Mouse (Mus musculus) spleen, adult 2 months (tissue): ENCODE results near the gene Pced1b. TPM values are rescaled to one million over a fixed set of nuclear protein-coding genes. Genes with fewer than 3 reads are reported as not detected.

ENCODE experiments used
- DNase-seq, 2 experiments: peaks; one replicate each; pipeline versions ENCODE4 v3.0.0 to v3.0.0-alpha.2; 2012 to 2021; ENCODE audit warnings: low spot score in 2 of 2, low read depth in 1 of 2
- H3K27ac ChIP-seq: fragments of 200-500 bp; 2 replicates; pipeline ENCODE4 v1.5.1; 2012; ENCODE audit warnings: low read length, inconsistent platforms; ENCODE audit not compliant: insufficient read depth
- H3K27me3 ChIP-seq: fragments of 200-500 bp; 2 replicates; pipeline ENCODE4 v1.6.1; 2012; ENCODE audit warnings: mild to moderate bottlenecking, moderate library complexity, low read length, inconsistent platforms; ENCODE audit not compliant: control insufficient read depth, insufficient read depth
- H3K36me3 ChIP-seq: fragments of 200-500 bp; 2 replicates; pipeline ENCODE4 v1.6.1; 2012; ENCODE audit warnings: mild to moderate bottlenecking, low read length, inconsistent platforms; ENCODE audit not compliant: control insufficient read depth, insufficient read depth
- H3K4me1 ChIP-seq: fragments of 200-500 bp; 2 replicates; pipeline ENCODE4 v1.6.1; 2011; ENCODE audit warnings: inconsistent platforms; ENCODE audit not compliant: control insufficient read depth, insufficient read depth, insufficient read length
- H3K4me3 ChIP-seq: fragments of 200-500 bp; 2 replicates; pipeline ENCODE4 v1.5.1; 2011; ENCODE audit warnings: mild to moderate bottlenecking, inconsistent platforms; ENCODE audit not compliant: insufficient read depth, insufficient read length; ENCODE audit errors: extremely low read depth
- CTCF ChIP-seq: fragments of 200-500 bp; IDR thresholded peaks from 2 replicates; pipeline ENCODE4 v1.5.1; 2011; ENCODE audit warnings: mild to moderate bottlenecking, inconsistent platforms; ENCODE audit not compliant: insufficient read depth, insufficient read length, insufficient replicate concordance; ENCODE audit errors: extremely low read depth
- POLR2A ChIP-seq: fragments of 200-500 bp; IDR thresholded peaks from 2 replicates; pipeline ENCODE4 v1.6.1; 2011; ENCODE audit warnings: low read depth, low read length, inconsistent platforms
- WGBS: fragments of 180-500 bp; shearing (Covaris S2); methylation state at CpG from one replicate; pipeline ENCODE4 v1.1.7; 2018; 5-methylcytosine and 5-hydroxymethylcytosine counted together
- polyA plus RNA-seq: library from polyadenylated mRNA; depleted of rRNA; stranded (reverse); fragments of >200 nt; gene quantifications from 2 replicates; pipeline ENCODE4 v1.2.3, GENCODE M21; 2012

Pced1b gene
- polyA plus RNA-seq, 1 experiment, result 53.8 TPM

GRCm38 (mm10) chr15:97246256-97246655 is 651 bp upstream of the Pced1b start:
- H3K36me3 ChIP-seq, result no peaks in the 10 kb centered on the region
- H3K27ac ChIP-seq, result no peak overlapping the region
- peak overlapping the region; percentile 24; the same call in 1 of the 2 replicates for H3K4me3 ChIP-seq
- no peak for DNase-seq
- TF ChIP-seq CTCF, result no peak
- WGBS, result 31% methylated on average over 14 of the region's 14 CpGs
- H3K27me3 ChIP-seq, result peaks cover 3% of the 10 kb centered on the region
- H3K4me1 ChIP-seq, result peaks cover 6% of the 10 kb centered on the region; the same call in 1 of the 2 replicates

GRCm38 (mm10) chr15:97247791-97248161 is 869 bp downstream of the Pced1b start:
- H3K4me1 ChIP-seq, result peaks cover 17% of the 10 kb centered on the region; the same call in 1 of the 2 replicates
- peak overlapping the region; percentile 73 for H3K4me3 ChIP-seq
- H3K36me3 ChIP-seq, result no peaks in the 10 kb centered on the region
- H3K27me3 ChIP-seq, result peaks cover 3% of the 10 kb centered on the region
- TF ChIP-seq CTCF (no peak), POLR2A (no peak; the same call in 1 of the 2 replicates)
- DNase-seq, result peak in 1 of 2 experiments; percentile 21
- H3K27ac ChIP-seq, result peak overlapping the region; percentile 86
- WGBS, result under 1% methylated on average over 14 of the region's 14 CpGs

GRCm38 (mm10) chr15:97248296-97248695 is 1.4 kb downstream of the Pced1b start:
- H3K27ac ChIP-seq, result peak overlapping the region; percentile 86; the same call in 1 of the 2 replicates
- WGBS, result under 1% methylated on average over 8 of the region's 8 CpGs
- DNase-seq, result peak in 1 of 2 experiments; percentile 29

GRCm38 (mm10) chr15:97249322-97249721 is 2.4 kb downstream of the Pced1b start:
- H3K27me3 ChIP-seq, result peaks cover 3% of the 10 kb centered on the region
- no peak for TF ChIP-seq POLR2A
- no peak for TF ChIP-seq CTCF
- H3K36me3 ChIP-seq, result no peaks in the 10 kb centered on the region
- H3K4me3 ChIP-seq, result no peak overlapping the region
- 79% methylated on average over 10 of the region's 10 CpGs for WGBS
- H3K27ac ChIP-seq, result no peak overlapping the region
- DNase-seq, result no peak
- peaks cover 17% of the 10 kb centered on the region; the same call in 1 of the 2 replicates for H3K4me1 ChIP-seq

More at GRCm38 (mm10) chr15:97248296-97248695, 1.4 kb downstream of the Pced1b start:
- TF ChIP-seq CTCF, result no peak
- no peak for TF ChIP-seq POLR2A
- Histone ChIP-seq H3K27me3 (peaks cover 3% of the 10 kb centered on the region), H3K4me1 (peaks cover 17% of the 10 kb centered on the region; the same call in 1 of the 2 replicates), H3K36me3 (no peaks in the 10 kb centered on the region), H3K4me3 (peak overlapping the region; percentile 73)

- H3K36me3 ChIP-seq, result no peaks in the 10 kb centered on the region
- no peak overlapping the region for H3K4me3 ChIP-seq
- H3K27me3 ChIP-seq, result no peaks in the 10 kb centered on the region
- DNase-seq, result no peak
- TF ChIP-seq POLR2A, result no peak
- TF ChIP-seq CTCF, result no peak
- peaks cover 25% of the 10 kb centered on the region; the same call in 1 of the 2 replicates for H3K4me1 ChIP-seq
- peak overlapping the region; percentile 19 for H3K27ac ChIP-seq
- 31% methylated on average over 8 of the region's 8 CpGs for WGBS
These were observed 5.7 kb downstream of the Pced1b start for GRCm38 (mm10) chr15:97252493-97253034.

GRCm38 (mm10) chr15:97254375-97254774 is 7.5 kb downstream of the Pced1b start:
- 92% methylated on average over 4 of the region's 4 CpGs for WGBS
- no peak for TF ChIP-seq CTCF
- Histone ChIP-seq H3K4me3 (no peak overlapping the region), H3K36me3 (no peaks in the 10 kb centered on the region), H3K27me3 (no peaks in the 10 kb centered on the region), H3K27ac (no peak overlapping the region), H3K4me1 (peaks cover 26% of the 10 kb centered on the region; the same call in 1 of the 2 replicates)
- no peak for DNase-seq

GRCm38 (mm10) chr15:97255800-97256199 is 8.9 kb downstream of the Pced1b start:
- Histone ChIP-seq H3K4me1 (peaks cover 33% of the 10 kb centered on the region; the same call in 1 of the 2 replicates), H3K36me3 (no peaks in the 10 kb centered on the region), H3K27me3 (no peaks in the 10 kb centered on the region), H3K4me3 (no peak overlapping the region), H3K27ac (no peak overlapping the region)
- 94% methylated on average over 3 of the region's 3 CpGs for WGBS
- DNase-seq, result no peak
- TF ChIP-seq POLR2A (no peak), CTCF (no peak)
